Comparison of ENCODE assay signal across 8 mouse cellular contexts in the genomic region with DNA sequence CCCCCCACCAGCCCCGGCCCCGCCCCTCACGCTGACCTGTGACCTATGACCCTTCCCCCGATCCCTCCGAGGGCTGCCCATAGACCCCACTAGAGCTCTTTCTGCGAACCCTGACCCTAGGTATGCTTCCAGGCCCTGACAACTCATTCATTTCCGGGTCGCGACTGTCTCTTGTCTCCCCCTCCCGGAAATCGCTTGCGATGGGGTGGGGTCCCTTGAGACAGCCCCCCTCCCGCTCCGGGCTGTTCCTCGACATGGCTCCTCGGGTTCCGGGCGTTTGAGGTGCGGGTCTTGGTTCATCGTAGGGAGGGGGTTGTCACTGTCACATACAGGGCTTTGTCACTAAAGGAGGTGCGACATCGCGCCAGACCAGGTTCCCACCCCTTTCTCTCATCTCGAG. TPM values are rescaled to one million over a fixed set of nuclear protein-coding genes. Genes with fewer than 3 reads are reported as not detected.
A peak's percentile ranks its signal among the peaks of the same experiment; 100 is the strongest.
DNase-seq lines count a peak whose midpoint lies in the region; ATAC-seq and TF ChIP-seq lines count a peak whose summit lies in the region.

No protein-coding gene starts in this region.

- H3K9ac ChIP-seq in heart, embryonic 11.5 days (ENCODE audit: low read depth, low read length): peak overlapping the region; percentile 76
- H3K9ac ChIP-seq in kidney, postnatal 0 days (ENCODE audit: low read depth, low read length): peak overlapping the region; percentile 77
- H3K9ac ChIP-seq in lung, embryonic 16.5 days (ENCODE audit: low read length): peak overlapping the region; percentile 87

- under 1% methylated on average over 24 of the region's 24 CpGs for WGBS in heart, embryonic 11.5 days (ENCODE audit: insufficient replicate concordance)
- 1% methylated on average over 21 of the region's 24 CpGs for WGBS in kidney, postnatal 0 days
- WGBS in lung, embryonic 16.5 days: under 1% methylated on average over 22 of the region's 24 CpGs

- DNase-seq in heart, adult 18-20 months: peak; percentile 61 to 62
- no peak for DNase-seq in heart, adult 8-10 months (ENCODE audit: low spot score)
- peak; percentile 59 for DNase-seq in cerebellum, adult 18-20 months
- DNase-seq in kidney, postnatal 0 days (ENCODE audit: low spot score): peak; percentile 67
- DNase-seq in retina, postnatal 7 days (ENCODE audit: low read depth, low spot score): peak; percentile 33
- no peak for DNase-seq in c-Kit-positive CD71-positive TER-119-positive erythroid progenitor cells, embryonic 14.5 days (ENCODE audit: low spot score)

- H3K27ac ChIP-seq in heart, embryonic 11.5 days (ENCODE audit: low read depth, low read length): 0 out of 2 replicates have a peak overlapping the region, but pooled peaks have one; percentile 10
- peak overlapping the region; percentile 79 for H3K27ac ChIP-seq in kidney, postnatal 0 days
- peak overlapping the region; percentile 50; the same call in 1 of the 2 replicates for H3K27ac ChIP-seq in lung, embryonic 16.5 days (ENCODE audit: low read length)

- H3K4me2 ChIP-seq in heart, embryonic 11.5 days: peak overlapping the region; percentile 80
- peak overlapping the region; percentile 93 for H3K4me2 ChIP-seq in kidney, postnatal 0 days (ENCODE audit: low read length)
- peak overlapping the region; percentile 82 for H3K4me2 ChIP-seq in lung, embryonic 16.5 days (ENCODE audit: low read depth, low read length)

- TF ChIP-seq CTCF in kidney, postnatal 0 days (IDR thresholded peaks at IDR 0.05; ENCODE audit: low read depth): no peak

- peak overlapping the region; percentile 59 for H3K4me3 ChIP-seq in heart, embryonic 11.5 days (ENCODE audit: low read depth, low read length)
- peak overlapping the region; percentile 76 for H3K4me3 ChIP-seq in kidney, postnatal 0 days (replicated peaks; ENCODE audit: low read depth, low read length)
- H3K4me3 ChIP-seq in lung, embryonic 16.5 days (ENCODE audit: low read length): peak overlapping the region; percentile 86

- H3K36me3 ChIP-seq in heart, embryonic 11.5 days (ENCODE audit: control insufficient read depth, insufficient read depth, low read length): peaks cover 15% of the 10 kb centered on the region
- H3K36me3 ChIP-seq in kidney, postnatal 0 days (ENCODE audit: insufficient read depth, low read length): peaks cover 14% of the 10 kb centered on the region
- H3K36me3 ChIP-seq in lung, embryonic 16.5 days (ENCODE audit: control insufficient read depth, insufficient read depth, low read length): peaks cover 16% of the 10 kb centered on the region

- H3K9me3 ChIP-seq in heart, embryonic 11.5 days (replicated peaks; ENCODE audit: control insufficient read depth, low read length): no peaks in the 10 kb centered on the region
- H3K9me3 ChIP-seq in kidney, postnatal 0 days (replicated peaks; ENCODE audit: low read length): no peaks in the 10 kb centered on the region
- H3K9me3 ChIP-seq in lung, embryonic 16.5 days (ENCODE audit: control insufficient read depth, low read length): no peaks in the 10 kb centered on the region

- H3K27me3 ChIP-seq in heart, embryonic 11.5 days (ENCODE audit: control insufficient read depth, insufficient read depth, low read length): no peaks in the 10 kb centered on the region
- no peaks in the 10 kb centered on the region for H3K27me3 ChIP-seq in kidney, postnatal 0 days (ENCODE audit: insufficient read depth, low read length)
- H3K27me3 ChIP-seq in lung, embryonic 16.5 days (ENCODE audit: control insufficient read depth, insufficient read depth, low read depth, low read length): no peaks in the 10 kb centered on the region

- 0 out of 2 replicates have a peak, but pooled peaks have one; percentile 1 for ATAC-seq in heart, embryonic 11.5 days (replicated peaks; ENCODE audit: insufficient number of reproducible peaks, low FRiP score, low TSS enrichment)
- ATAC-seq in kidney, postnatal 0 days (replicated peaks; ENCODE audit: low FRiP score, low read depth): peak; percentile 11; the same call in 1 of the 2 replicates
- ATAC-seq in lung, embryonic 16.5 days (ENCODE audit: low read depth): peak; percentile 11; the same call in 1 of the 2 replicates

- peaks cover 13% of the 10 kb centered on the region for H3K4me1 ChIP-seq in heart, embryonic 11.5 days (ENCODE audit: control insufficient read depth, insufficient read depth, low read length)
- H3K4me1 ChIP-seq in kidney, postnatal 0 days (replicated peaks; ENCODE audit: insufficient read depth, low read length): 0 out of 2 replicates have a peak, but pooled peaks cover 15% of the 10 kb centered on the region
- peaks cover 17% of the 10 kb centered on the region for H3K4me1 ChIP-seq in lung, embryonic 16.5 days (replicated peaks; ENCODE audit: control insufficient read depth, insufficient read depth, low read length)

RNA-seq across cellular contexts. Expression of a gene that starts 0.4 kb away (rescaled TPM):
- total RNA-seq in heart, adult 18-20 months (2021): 10 to 100 TPM; 31.4 to 32.1 TPM
- 10 to 100 TPM; 31.0 to 37.7 (median 33.8) TPM for total RNA-seq in heart, adult 8-10 months (2022)
- 95.9 and 102 TPM in 2 replicates for polyA plus RNA-seq in heart, embryonic 11.5 days (2014; fragmentation: Nextera tagmentation; extraction: Ambion mirVana)
- polyA plus RNA-seq in kidney, postnatal 0 days (2015; fragmentation: Nextera tagmentation; extraction: Ambion mirVana): 88.0 and 93.7 TPM in 2 replicates
- polyA plus RNA-seq in lung, embryonic 16.5 days (2015; fragmentation: Nextera tagmentation; extraction: Ambion mirVana): 91.9 and 96.3 TPM in 2 replicates

RNA-seq across cellular contexts. Expression of a gene that starts 4.7 kb away (rescaled TPM):
- total RNA-seq in heart, adult 18-20 months (2021): 100 to 1,000 TPM; 126 to 127 TPM
- total RNA-seq in heart, adult 8-10 months (2022): 100 to 1,000 TPM; 114 to 128 (median 119) TPM
- polyA plus RNA-seq in heart, embryonic 11.5 days (2014; fragmentation: Nextera tagmentation; extraction: Ambion mirVana): 163 and 169 TPM in 2 replicates
- polyA plus RNA-seq in kidney, postnatal 0 days (2015; fragmentation: Nextera tagmentation; extraction: Ambion mirVana): 242 and 245 TPM in 2 replicates
- 136 and 151 TPM in 2 replicates for polyA plus RNA-seq in lung, embryonic 16.5 days (2015; fragmentation: Nextera tagmentation; extraction: Ambion mirVana)

RNA-seq across cellular contexts. Expression of a gene that starts 6.0 kb away (rescaled TPM):
- 10 to 100 TPM; 23.8 to 26.6 TPM for total RNA-seq in heart, adult 18-20 months (2021)
- total RNA-seq in heart, adult 8-10 months (2022): 10 to 100 TPM; 21.4 to 29.6 (median 24.8) TPM
- polyA plus RNA-seq in heart, embryonic 11.5 days (2014; fragmentation: Nextera tagmentation; extraction: Ambion mirVana): 17.0 and 20.4 TPM in 2 replicates
- 35.0 and 38.3 TPM in 2 replicates for polyA plus RNA-seq in kidney, postnatal 0 days (2015; fragmentation: Nextera tagmentation; extraction: Ambion mirVana)
- polyA plus RNA-seq in lung, embryonic 16.5 days (2015; fragmentation: Nextera tagmentation; extraction: Ambion mirVana): 36.7 and 37.8 TPM in 2 replicates

RNA-seq across cellular contexts. Expression of a gene that starts 16.4 kb away (rescaled TPM):
- 10 to 100 TPM; 16.6 to 16.9 TPM for total RNA-seq in heart, adult 18-20 months (2021)
- 10 to 100 TPM; 14.1 to 17.3 (median 16.1) TPM for total RNA-seq in heart, adult 8-10 months (2022)
- 0.90 and 1.4 TPM in 2 replicates for polyA plus RNA-seq in heart, embryonic 11.5 days (2014; fragmentation: Nextera tagmentation; extraction: Ambion mirVana)
- polyA plus RNA-seq in kidney, postnatal 0 days (2015; fragmentation: Nextera tagmentation; extraction: Ambion mirVana): 0.84 and 1.4 TPM in 2 replicates
- 0.79 and 1.0 TPM in 2 replicates for polyA plus RNA-seq in lung, embryonic 16.5 days (2015; fragmentation: Nextera tagmentation; extraction: Ambion mirVana)

RNA-seq across cellular contexts. Expression of a gene that starts 18.5 kb away (rescaled TPM):
- 10 to 100 TPM; 19.1 to 22.2 TPM for total RNA-seq in heart, adult 18-20 months (2021)
- 10 to 100 TPM; 17.5 to 22.2 (median 19.0) TPM for total RNA-seq in heart, adult 8-10 months (2022)
- 4.8 and 5.3 TPM in 2 replicates for polyA plus RNA-seq in heart, embryonic 11.5 days (2014; fragmentation: Nextera tagmentation; extraction: Ambion mirVana)
- 14.5 and 14.6 TPM in 2 replicates for polyA plus RNA-seq in kidney, postnatal 0 days (2015; fragmentation: Nextera tagmentation; extraction: Ambion mirVana)
- polyA plus RNA-seq in lung, embryonic 16.5 days (2015; fragmentation: Nextera tagmentation; extraction: Ambion mirVana): 16.1 and 17.4 TPM in 2 replicates

Comparison
In these comparisons a context has a peak if more than half of its experiments do, and no peak if none do; other contexts are left out.
1. DNase-seq: peak in heart, adult 18-20 months (2 of 2), cerebellum, adult 18-20 months (2 of 2), kidney, postnatal 0 days (single experiment) and retina, postnatal 7 days (single experiment); none in heart, adult 8-10 months (single experiment) and c-Kit-positive CD71-positive TER-119-positive erythroid progenitor cells, embryonic 14.5 days (single experiment).
2. H3K27ac ChIP-seq: peak in every context shown above with its lines; median percentile 79 in kidney, postnatal 0 days; 50 in lung, embryonic 16.5 days; 10 in heart, embryonic 11.5 days.
3. Peak in every context shown above with its lines, with median percentiles within 50 percentile points of each other: ATAC-seq, H3K4me2 ChIP-seq, H3K4me3 ChIP-seq and H3K9ac ChIP-seq.